Mouse (Mus musculus) thymus, adult 2 months (tissue): ENCODE results near the gene BC035044. TPM values are rescaled to one million over a fixed set of nuclear protein-coding genes. Genes with fewer than 3 reads are reported as not detected.
"Not testable (repeated sequence)": the region's sequence is repeated elsewhere in the genome, so short reads cannot be mapped to it uniquely, and the experiment has no call there.

Source experiments
- DNase-seq: peaks from one replicate; pipeline ENCODE4 v3.0.0; 2021
- H3K27ac ChIP-seq: fragments of 200-500 bp; 2 replicates; pipeline ENCODE4 v1.5.1; 2012; ENCODE audit warnings: low read length, control low read depth; ENCODE audit not compliant: control insufficient read depth, insufficient read depth
- H3K27me3 ChIP-seq: fragments of 200-500 bp; 2 replicates; pipeline ENCODE4 v1.6.1; 2012; ENCODE audit warnings: mild to moderate bottlenecking, low read length, moderate library complexity, mixed read lengths; ENCODE audit not compliant: control insufficient read depth, insufficient read depth
- H3K36me3 ChIP-seq: fragments of 200-500 bp; 2 replicates; pipeline ENCODE4 v1.6.1; 2012; ENCODE audit warnings: mild to moderate bottlenecking, low read length, moderate library complexity; ENCODE audit not compliant: control insufficient read depth, insufficient read depth
- H3K4me1 ChIP-seq: fragments of 200-500 bp; replicated peaks from 2 replicates; pipeline ENCODE4 v1.6.1; 2012; ENCODE audit warnings: low read length; ENCODE audit not compliant: control insufficient read depth, insufficient read depth
- H3K4me3 ChIP-seq: fragments of 200-500 bp; 2 replicates; pipeline ENCODE4 v1.5.1; 2012; ENCODE audit warnings: mild to moderate bottlenecking, low read length, control low read depth, moderate library complexity; ENCODE audit not compliant: control insufficient read depth, insufficient read depth
- CTCF ChIP-seq: fragments of 200-500 bp; IDR thresholded peaks from 2 replicates; pipeline ENCODE4 v1.5.1; 2012; ENCODE audit warnings: mild to moderate bottlenecking, control low read depth, low read length, moderate library complexity, borderline replicate concordance; ENCODE audit not compliant: control insufficient read depth, poor library complexity, insufficient read depth; ENCODE audit errors: extremely low read depth
- POLR2A ChIP-seq: fragments of 200-500 bp; IDR thresholded peaks from 2 replicates; pipeline ENCODE4 v1.6.1; 2012; ENCODE audit warnings: mild to moderate bottlenecking, low read length, control low read depth, moderate library complexity; ENCODE audit not compliant: control insufficient read depth, poor library complexity, insufficient read depth; ENCODE audit errors: extremely low read depth
- WGBS: fragments of 180-500 bp; shearing (Covaris S2); methylation state at CpG from one replicate; pipeline ENCODE4 v1.1.7; 2018; 5-methylcytosine and 5-hydroxymethylcytosine counted together
- polyA plus RNA-seq: library from polyadenylated mRNA; depleted of rRNA; stranded (reverse); fragments of >200 nt; gene quantifications from 2 replicates; pipeline ENCODE4 v1.2.3, GENCODE M21; 2012

Gene BC035044
- polyA plus RNA-seq, 1 experiment: 17.8 TPM

DNA sequence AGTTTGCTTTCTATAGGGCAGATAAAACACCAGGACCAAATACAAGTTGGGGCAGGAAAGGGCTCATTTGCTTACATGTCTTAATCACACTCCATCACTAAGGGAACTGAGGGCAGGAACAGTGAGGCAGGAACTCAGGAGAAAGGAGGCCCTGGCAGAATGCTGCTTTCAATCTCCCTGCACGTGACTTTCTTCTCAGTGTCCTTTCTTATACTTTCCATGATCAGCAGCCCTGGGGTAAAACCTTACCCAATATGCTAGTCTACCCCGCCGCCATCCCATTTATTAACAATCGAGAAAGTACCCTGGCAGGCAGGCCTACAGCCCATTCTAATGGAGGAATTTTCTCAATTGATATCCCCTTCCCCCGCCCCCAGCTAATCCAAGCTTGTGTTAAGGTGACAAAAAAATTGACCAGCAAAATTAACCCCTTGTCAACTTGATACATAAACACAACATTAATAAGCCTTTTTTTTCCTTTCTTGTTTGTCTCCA, 46.3 kb downstream of the BC035044 start:
- H3K27ac ChIP-seq: no peak overlapping the region
- H3K4me1 ChIP-seq: peaks cover 9% of the 10 kb centered on the region
- H3K27me3 ChIP-seq: no peaks in the 10 kb centered on the region
- DNase-seq: no peak
- WGBS: 91% methylated on average over 5 of the region's 5 CpGs
- no peak for TF ChIP-seq CTCF
- TF ChIP-seq POLR2A: no peak
- peaks cover 6% of the 10 kb centered on the region; the same call in 1 of the 2 replicates for H3K36me3 ChIP-seq
- no peak overlapping the region for H3K4me3 ChIP-seq

DNA sequence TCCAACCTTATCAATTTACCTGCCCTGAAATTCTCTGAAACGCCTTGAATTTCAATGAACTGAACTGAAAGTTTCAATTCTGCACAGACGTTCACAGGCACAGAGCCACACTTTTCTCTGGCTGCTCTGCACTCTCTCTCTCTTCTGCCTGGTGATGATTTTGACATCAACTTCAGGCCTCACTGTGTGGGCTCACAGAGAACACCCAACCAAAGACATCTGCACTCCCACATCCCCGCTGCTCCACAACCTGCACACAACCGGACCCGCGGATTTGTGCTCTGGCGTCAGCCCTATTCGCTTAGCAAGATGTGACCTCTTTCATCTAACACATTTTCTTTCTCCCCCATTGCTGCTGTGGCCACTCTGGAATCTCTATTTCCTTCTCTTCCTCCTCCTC, 46.8 kb downstream of the BC035044 start:
- TF ChIP-seq CTCF (no peak), POLR2A (no peak)
- DNase-seq: no peak
- H3K27ac ChIP-seq: no peak overlapping the region
- WGBS: 25% methylated on average over 8 of the region's 8 CpGs
- peaks cover 6% of the 10 kb centered on the region; the same call in 1 of the 2 replicates for H3K36me3 ChIP-seq
- H3K4me1 ChIP-seq: peaks cover 9% of the 10 kb centered on the region
- H3K4me3 ChIP-seq: no peak overlapping the region
- H3K27me3 ChIP-seq: no peaks in the 10 kb centered on the region

DNA sequence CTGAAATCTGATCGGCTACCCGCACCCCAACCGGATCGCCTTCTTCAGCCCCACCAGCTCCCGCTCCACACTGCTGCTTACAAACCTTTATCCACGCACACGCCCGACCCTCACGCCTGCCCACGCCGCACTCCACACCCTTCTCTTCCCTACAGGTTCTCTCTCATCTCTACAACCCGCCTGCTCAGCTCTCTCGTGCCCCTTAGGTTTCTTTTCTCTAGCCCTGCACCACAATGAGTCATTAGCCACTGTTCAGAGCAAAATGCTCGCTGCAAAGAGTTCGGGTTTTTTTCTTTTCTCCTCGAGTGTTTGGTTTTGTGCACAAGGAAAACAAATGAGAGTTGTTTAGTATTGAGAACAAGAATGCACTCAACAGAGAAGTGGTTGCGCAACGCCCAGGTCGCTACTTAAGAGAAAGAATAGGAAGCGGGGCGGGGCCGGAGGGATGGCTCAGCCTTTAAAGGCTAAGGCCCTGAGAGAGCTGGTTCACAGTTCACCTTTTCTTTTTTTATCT, 47.4 kb downstream of the BC035044 start:
- DNase-seq: peak; percentile 61
- peak; percentile 29; the same call in 1 of the 2 replicates for TF ChIP-seq CTCF
- no peak; the same call in 1 of the 2 replicates for TF ChIP-seq POLR2A

DNA sequence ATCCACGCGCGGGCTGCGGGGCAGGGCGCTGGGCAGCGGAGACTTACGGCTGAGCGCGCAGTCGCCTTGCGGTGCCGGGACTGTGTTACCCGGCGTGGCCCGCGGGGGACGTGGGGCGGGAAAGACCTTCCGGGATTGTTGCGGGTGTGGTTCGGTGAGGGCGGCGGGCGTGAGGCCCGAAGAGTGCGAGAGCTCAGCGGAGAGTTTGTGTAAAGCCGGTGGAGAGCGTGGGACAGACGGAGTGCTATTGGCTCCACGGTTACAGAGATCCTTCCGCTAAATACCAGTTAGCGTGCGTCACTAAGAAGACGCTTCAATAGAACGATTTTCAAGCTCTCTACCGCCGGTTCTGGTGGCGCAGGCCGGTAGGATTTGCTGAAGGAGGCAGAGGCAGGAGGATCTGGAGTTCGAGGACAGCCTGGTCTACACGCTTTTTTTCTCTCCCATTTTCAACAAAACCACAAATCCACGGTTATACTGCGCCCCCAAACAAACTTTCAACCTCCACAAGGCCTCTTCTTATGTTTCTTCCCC, 47.9 kb downstream of the BC035044 start:
- no peaks in the 10 kb centered on the region for H3K27me3 ChIP-seq
- TF ChIP-seq CTCF (no peak), POLR2A (peak; percentile 13; the same call in 1 of the 2 replicates)
- peaks cover 9% of the 10 kb centered on the region for H3K4me1 ChIP-seq
- DNase-seq: peak; percentile 83
- under 1% methylated on average over 44 of the region's 44 CpGs for WGBS
- no peaks in the 10 kb centered on the region for H3K36me3 ChIP-seq
- peak overlapping the region; percentile 77 for H3K4me3 ChIP-seq
- peak overlapping the region; percentile 85 for H3K27ac ChIP-seq

More for the DNA sequence above, 47.4 kb downstream of the BC035044 start:
- peaks cover 3% of the 10 kb centered on the region; the same call in 1 of the 2 replicates for H3K36me3 ChIP-seq
- H3K4me1 ChIP-seq: peaks cover 9% of the 10 kb centered on the region
- H3K4me3 ChIP-seq: peak overlapping the region; percentile 77
- WGBS: under 1% methylated on average over 22 of the region's 22 CpGs
- no peaks in the 10 kb centered on the region for H3K27me3 ChIP-seq
- H3K27ac ChIP-seq: peak overlapping the region; percentile 85

DNA sequence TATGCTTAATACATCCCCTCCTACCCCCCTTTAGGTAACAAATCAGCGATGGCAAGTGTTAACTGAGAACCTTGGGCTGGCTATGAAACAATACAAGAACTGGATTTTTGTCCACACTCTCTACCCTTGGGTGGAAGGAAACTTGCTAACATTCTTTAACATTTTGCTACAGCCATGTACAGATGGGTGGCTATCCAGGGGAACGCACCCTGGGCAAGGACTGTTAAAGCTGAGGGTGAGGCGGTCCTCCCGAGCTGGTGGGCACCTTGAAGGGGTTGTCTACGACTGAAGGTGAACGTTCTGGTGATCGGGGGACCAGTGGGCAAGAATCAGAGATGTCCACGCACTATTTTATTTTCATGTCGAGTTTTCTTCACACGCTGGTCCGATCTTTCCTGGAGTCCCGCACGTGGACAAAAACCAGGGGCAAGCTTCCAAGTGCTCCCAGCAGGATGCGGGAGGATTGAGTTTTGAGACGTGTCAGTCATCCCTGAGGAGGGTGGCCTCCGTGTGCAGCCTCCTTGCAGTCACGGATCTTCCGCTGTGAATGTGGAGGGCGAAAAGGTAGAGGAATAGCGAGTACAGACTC, 48.5 kb downstream of the BC035044 start:
- peak overlapping the region; percentile 40; the same call in 1 of the 2 replicates for H3K27ac ChIP-seq
- H3K36me3 ChIP-seq: no peaks in the 10 kb centered on the region
- peaks cover 11% of the 10 kb centered on the region for H3K4me1 ChIP-seq
- no peak for DNase-seq
- TF ChIP-seq POLR2A (0 out of 2 replicates have a peak, but pooled peaks have one; percentile 12), CTCF (no peak)
- peak overlapping the region; percentile 77 for H3K4me3 ChIP-seq
- 1% methylated on average over 20 of the region's 20 CpGs for WGBS
- no peaks in the 10 kb centered on the region for H3K27me3 ChIP-seq

DNA sequence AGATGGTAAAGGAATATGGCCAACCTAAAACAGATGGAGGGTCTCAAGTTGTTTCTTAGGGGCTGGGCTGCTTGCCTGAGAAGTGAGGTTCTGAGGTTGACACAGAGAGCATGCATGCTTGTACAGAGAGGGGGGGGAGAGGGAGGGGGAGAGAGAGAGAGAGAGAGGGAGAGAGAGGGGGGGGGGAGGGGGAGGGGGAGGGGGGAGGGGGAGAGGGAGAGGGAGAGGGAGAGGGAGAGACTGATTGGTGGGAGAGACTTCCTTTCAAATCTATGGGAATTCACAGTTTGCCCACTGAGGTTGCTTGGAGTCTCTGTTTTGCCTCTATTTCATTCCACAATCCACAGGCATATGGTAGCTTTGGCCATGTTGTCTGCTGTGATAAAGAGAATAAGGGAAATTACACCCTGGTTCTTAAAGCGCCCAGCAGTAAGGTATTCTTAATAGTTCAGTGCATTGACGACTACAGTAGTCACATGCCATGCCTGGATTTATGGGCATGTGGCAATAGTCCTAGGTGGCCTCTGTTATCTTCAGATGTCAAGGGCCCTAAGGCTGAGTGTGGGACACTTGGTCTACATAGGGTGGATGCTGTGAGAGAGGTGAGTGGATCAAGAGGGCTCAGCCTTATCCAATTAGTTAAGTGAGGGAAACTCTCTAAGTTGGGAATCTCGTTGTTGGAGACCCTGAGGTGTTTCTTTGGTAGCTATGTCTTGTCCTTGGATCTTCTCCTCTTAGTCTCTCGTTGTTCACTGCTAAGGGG, 49.4 kb downstream of the BC035044 start:
- H3K36me3 ChIP-seq: no peaks in the 10 kb centered on the region
- H3K27me3 ChIP-seq: no peaks in the 10 kb centered on the region
- TF ChIP-seq POLR2A (no peak), CTCF (no peak)
- peaks cover 13% of the 10 kb centered on the region for H3K4me1 ChIP-seq
- WGBS: 76% methylated on average over 4 of the region's 4 CpGs
- no peak overlapping the region for H3K27ac ChIP-seq
- H3K4me3 ChIP-seq: no peak overlapping the region
- DNase-seq: no peak

DNA sequence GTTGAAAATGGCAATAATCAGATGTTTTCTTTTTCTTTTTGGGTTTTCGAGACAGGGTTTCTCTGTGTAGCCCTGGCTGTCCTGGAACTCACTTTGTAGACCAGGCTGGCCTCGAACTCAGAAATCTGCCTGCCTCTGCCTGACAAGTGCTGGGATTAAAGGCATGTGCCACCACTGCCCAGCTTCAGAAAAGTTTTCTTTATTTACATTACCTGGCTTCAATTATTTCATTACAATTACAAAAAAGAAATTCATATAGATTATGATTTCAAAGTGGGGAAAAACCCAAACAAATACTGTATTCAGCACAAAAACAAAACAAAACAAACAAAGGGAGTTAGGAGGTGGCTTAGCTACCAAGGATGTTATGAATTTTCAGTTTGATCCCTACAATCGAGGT, 50.3 kb downstream of the BC035044 start:
- H3K36me3 ChIP-seq, H3K27me3 ChIP-seq, DNase-seq, H3K4me3 ChIP-seq, H3K27ac ChIP-seq: not testable (repeated sequence)
- 65% methylated on average over 3 of the region's 3 CpGs for WGBS
- peaks cover 18% of the 10 kb centered on the region for H3K4me1 ChIP-seq
